Mouse (Mus musculus): ENCODE results near the gene Mypn.

- TF ChIP-seq CTCF (IDR thresholded peaks at IDR 0.05; ENCODE audit: low read depth): no peak
- TF ChIP-seq EP300 (IDR thresholded peaks at IDR 0.05; ENCODE audit: low read depth): no peak
Measured at GRCm38 (mm10) chr10:63160671-63161070, 43.1 kb downstream of the Mypn start.

Measured in liver, embryonic 14.5 days (tissue).